Mouse (Mus musculus): ENCODE data around the gene Arid1b. TPM values are rescaled to one million over a fixed set of nuclear protein-coding genes. Genes with fewer than 3 reads are reported as not detected.

Gene Arid1b
- 35.8 and 58.2 TPM in 2 replicates for polyA plus RNA-seq (2012; rRNA removed; ENCODE audit: low replicate concordance)

GRCm38 (mm10) chr17:4993840-4994503 lies at the start of gene Arid1b:
Arid1b (plus strand) TSS chr17:4994332.

Measured in duodenum, adult 2 months (tissue).